Mouse (Mus musculus): ENCODE measurements around the gene Olfr979. TPM values are rescaled to one million over a fixed set of nuclear protein-coding genes. Genes with fewer than 3 reads are reported as not detected.

Gene Olfr979
- not detected for total RNA-seq (2023)

DNA sequence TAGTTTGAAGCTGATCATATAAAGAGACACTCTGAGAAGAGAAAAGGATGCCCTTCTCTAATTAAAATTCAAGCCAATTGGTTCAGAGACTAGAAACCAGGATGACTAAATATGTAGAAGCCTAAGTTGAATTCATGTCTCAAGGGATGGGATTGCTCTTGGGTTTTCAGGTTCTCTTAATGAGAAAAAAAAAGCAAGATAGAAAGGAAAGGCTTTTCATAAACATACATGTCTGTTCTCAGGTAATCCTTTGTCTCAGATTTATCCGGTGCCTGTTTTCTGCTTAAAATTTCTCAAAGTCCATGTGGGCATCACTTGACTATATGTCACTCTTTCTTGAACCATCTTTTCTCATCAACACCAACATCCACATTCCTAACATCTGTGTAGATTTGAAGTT is at the start of gene Olfr979:
Gene Olfr979 (minus strand): TSS at position 101 of the 400 bp plus-strand sequence.

DNA sequence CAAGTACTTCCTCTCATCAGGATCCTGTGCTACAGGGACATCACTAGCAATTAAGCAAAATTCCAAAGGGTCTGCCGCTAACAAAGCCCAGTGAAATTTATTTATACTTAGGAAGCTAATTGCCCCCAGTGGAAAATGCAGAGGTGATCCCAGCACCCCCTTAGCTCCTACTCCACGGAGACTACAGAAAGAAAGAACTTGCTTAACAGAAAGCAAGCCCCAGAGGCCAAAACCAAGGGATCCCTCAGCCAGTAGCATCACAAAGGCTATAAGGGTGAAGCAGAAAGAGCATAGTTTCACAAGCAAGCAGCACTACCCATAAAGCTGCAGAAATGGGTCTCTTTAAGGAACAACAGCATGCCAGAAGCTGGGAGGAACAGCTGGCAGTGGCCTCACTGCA is 17.9 kb upstream of the Olfr979 start, which contains the start of gene Olfr981:
Gene Olfr981 (plus strand): TSS at position 301 of the 400 bp plus-strand sequence.

DNA sequence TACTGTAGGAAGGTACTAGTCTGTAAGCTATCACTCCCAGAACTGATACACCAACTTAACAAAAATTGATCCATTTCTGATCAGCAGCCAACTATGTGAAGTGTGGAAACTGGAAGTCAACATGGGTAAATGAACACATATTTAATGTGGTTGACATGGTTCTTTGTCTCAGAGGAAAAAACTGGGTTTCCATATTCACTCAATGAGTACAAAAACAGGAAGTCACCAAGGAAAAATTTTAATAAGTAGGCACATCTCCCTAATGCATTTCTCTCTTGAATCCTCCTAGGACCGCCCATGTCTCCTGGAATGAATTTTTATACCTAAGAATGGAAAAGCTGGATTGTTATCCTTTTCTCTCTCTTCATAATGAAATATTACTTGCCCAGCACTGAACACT is 6.2 kb upstream of the Olfr979 start, which contains the start of gene Olfr980:
Gene Olfr980 (minus strand): TSS at position 101 of the 400 bp plus-strand sequence.

GRCm38 (mm10) chr9:39991813-39992212 is 11.5 kb downstream of the Olfr979 start, which contains the start of gene Olfr978:
Gene Olfr978 (plus strand): TSS chr9:39992113.

DNA sequence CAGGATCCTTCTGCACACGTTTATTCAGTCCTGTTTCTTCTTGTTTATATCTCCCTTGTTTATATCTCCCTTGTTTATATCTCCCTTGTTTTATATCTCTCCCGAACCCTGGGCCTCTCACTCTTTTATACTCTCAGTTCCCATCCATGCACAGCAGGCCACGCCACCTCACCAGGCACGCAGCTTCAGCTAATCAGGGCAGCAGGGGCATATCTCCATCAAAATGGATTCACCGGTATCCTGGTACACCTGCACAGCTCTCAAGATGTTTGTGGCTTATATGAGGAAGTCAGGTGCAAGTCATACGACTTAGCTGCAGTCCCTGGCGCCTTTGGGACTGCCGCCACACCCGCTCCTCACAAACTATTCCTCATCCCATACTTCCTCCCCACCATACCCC is 42.2 kb downstream of the Olfr979 start, which contains the start of gene Olfr976:
Gene Olfr976 (minus strand): TSS at position 101 of the 400 bp plus-strand sequence.

GRCm38 (mm10) chr9:39951946-39952345 is 51.3 kb downstream of the Olfr979 start, which contains the start of gene Olfr975:
Gene Olfr975 (minus strand): TSS chr9:39952046.

Other genes with a start within 250 kb of the Olfr979 start
- gene Olfr968, start 220.2 kb downstream of the Olfr979 start, total RNA-seq (2023), result not detected
- gene Olfr969, start 212.5 kb downstream of the Olfr979 start, total RNA-seq (2023), result not detected
- not detected for gene Olfr970, start 194.6 kb downstream of the Olfr979 start, total RNA-seq (2023)
- not detected for gene Olfr971, start 166.6 kb downstream of the Olfr979 start, total RNA-seq (2023)
- gene Olfr972, start 137.0 kb downstream of the Olfr979 start, total RNA-seq (2023), result not detected
- not detected for gene Olfr229, start 96.1 kb downstream of the Olfr979 start, total RNA-seq (2023)
- not detected for gene Olfr974, start 66.0 kb downstream of the Olfr979 start, total RNA-seq (2023)
- gene Olfr975, start 51.4 kb downstream of the Olfr979 start, total RNA-seq (2023), result not detected
- not detected for gene Olfr976, start 42.3 kb downstream of the Olfr979 start, total RNA-seq (2023)
- not detected for gene Olfr978, start 11.4 kb downstream of the Olfr979 start, total RNA-seq (2023)
- not detected for gene Olfr980, start 6.1 kb upstream of the Olfr979 start, total RNA-seq (2023)
- gene Olfr981, start 18.0 kb upstream of the Olfr979 start, total RNA-seq (2023), result not detected
- not detected for gene Olfr982, start 70.4 kb upstream of the Olfr979 start, total RNA-seq (2023)
- not detected for gene Olfr983, start 90.1 kb upstream of the Olfr979 start, total RNA-seq (2023)
- not detected for gene Olfr984, start 110.7 kb upstream of the Olfr979 start, total RNA-seq (2023)
- gene Olfr985, start 126.7 kb upstream of the Olfr979 start, total RNA-seq (2023), result not detected
- not detected for gene Tmem225, start 144.7 kb upstream of the Olfr979 start, total RNA-seq (2023)
- gene Olfr986, start 177.5 kb upstream of the Olfr979 start, total RNA-seq (2023), result not detected
- gene Zfp202, start 188.9 kb upstream of the Olfr979 start, total RNA-seq (2023), result 1.5 TPM